Mouse (Mus musculus): ENCODE data around the gene Map10. TPM values are rescaled to one million over a fixed set of nuclear protein-coding genes. Genes with fewer than 3 reads are reported as not detected.

Map10 gene
- polyA plus RNA-seq, 1 experiment from 2014 or later, result 9.9 TPM

- H3K9ac ChIP-seq (replicated peaks), result no peak overlapping the region
- H3K27ac ChIP-seq (replicated peaks), result no peak overlapping the region
- WGBS, result 92% methylated on average over 6 of the region's 6 CpGs
- H3K4me2 ChIP-seq (replicated peaks), result no peak overlapping the region
- H3K4me3 ChIP-seq, result no peak overlapping the region
- H3K36me3 ChIP-seq, result no peaks in the 10 kb centered on the region
- H3K4me1 ChIP-seq, result peaks cover 1% of the 10 kb centered on the region
- 0 out of 2 replicates have a peak, but pooled peaks cover 5% of the 10 kb centered on the region for H3K9me3 ChIP-seq
- no peak for ATAC-seq (ENCODE audit: low FRiP score, low read depth)
- H3K27me3 ChIP-seq, result no peaks in the 10 kb centered on the region
Observed at GRCm38 (mm10) chr8:125695951-125696350, 26.3 kb downstream of the Map10 start.

- no peak overlapping the region for H3K4me3 ChIP-seq
- no peak overlapping the region for H3K27ac ChIP-seq (replicated peaks)
- H3K4me2 ChIP-seq (replicated peaks), result no peak overlapping the region
- H3K9me3 ChIP-seq, result 0 out of 2 replicates have a peak, but pooled peaks cover 5% of the 10 kb centered on the region
- no peak for ATAC-seq (ENCODE audit: low FRiP score, low read depth)
- H3K36me3 ChIP-seq, result no peaks in the 10 kb centered on the region
- H3K9ac ChIP-seq (replicated peaks), result no peak overlapping the region
- no peaks in the 10 kb centered on the region for H3K27me3 ChIP-seq
- WGBS, result 64% methylated on average over 6 of the region's 6 CpGs
- H3K4me1 ChIP-seq, result 0 out of 2 replicates have a peak, but pooled peaks cover 7% of the 10 kb centered on the region
Observed at GRCm38 (mm10) chr8:125699391-125700025, 29.9 kb downstream of the Map10 start.

- Histone ChIP-seq H3K9me3 (0 out of 2 replicates have a peak, but pooled peaks cover 5% of the 10 kb centered on the region), H3K4me1 (0 out of 2 replicates have a peak, but pooled peaks cover 7% of the 10 kb centered on the region), H3K4me3 (no peak overlapping the region), H3K27me3 (no peaks in the 10 kb centered on the region), H3K9ac (replicated peaks) (no peak overlapping the region), H3K4me2 (replicated peaks) (no peak overlapping the region), H3K36me3 (no peaks in the 10 kb centered on the region), H3K27ac (replicated peaks) (no peak overlapping the region)
- 83% methylated on average over 7 of the region's 7 CpGs for WGBS
- no peak for ATAC-seq (ENCODE audit: low FRiP score, low read depth)
Observed at GRCm38 (mm10) chr8:125700407-125700806, 30.8 kb downstream of the Map10 start.

GRCm38 (mm10) chr8:125702868-125703473 lies 33.4 kb downstream of the Map10 start:
- H3K4me2 ChIP-seq (replicated peaks), result no peak overlapping the region
- H3K9me3 ChIP-seq, result 0 out of 2 replicates have a peak, but pooled peaks cover 5% of the 10 kb centered on the region
- no peaks in the 10 kb centered on the region for H3K27me3 ChIP-seq
- no peak for ATAC-seq (ENCODE audit: low FRiP score, low read depth)
- no peak overlapping the region for H3K27ac ChIP-seq (replicated peaks)
- WGBS, result 76% methylated on average over 15 of the region's 15 CpGs
- 0 out of 2 replicates have a peak, but pooled peaks cover 7% of the 10 kb centered on the region for H3K4me1 ChIP-seq
- H3K4me3 ChIP-seq, result no peak overlapping the region
- no peak overlapping the region for H3K9ac ChIP-seq (replicated peaks)
- no peaks in the 10 kb centered on the region for H3K36me3 ChIP-seq

- 96% methylated on average over 6 of the region's 6 CpGs for WGBS
- Histone ChIP-seq H3K27me3 (no peaks in the 10 kb centered on the region), H3K27ac (replicated peaks) (no peak overlapping the region), H3K9ac (replicated peaks) (no peak overlapping the region), H3K36me3 (no peaks in the 10 kb centered on the region), H3K4me3 (no peak overlapping the region), H3K9me3 (no peaks in the 10 kb centered on the region), H3K4me1 (0 out of 2 replicates have a peak, but pooled peaks cover 7% of the 10 kb centered on the region), H3K4me2 (replicated peaks) (no peak overlapping the region)
- ATAC-seq (ENCODE audit: low FRiP score, low read depth), result no peak
Observed at GRCm38 (mm10) chr8:125704434-125704833, 34.8 kb downstream of the Map10 start.

- 91% methylated on average over 7 of the region's 7 CpGs for WGBS
- H3K27me3 ChIP-seq, result no peaks in the 10 kb centered on the region
- ATAC-seq (ENCODE audit: low FRiP score, low read depth), result no peak
- no peaks in the 10 kb centered on the region for H3K36me3 ChIP-seq
- H3K4me1 ChIP-seq, result 0 out of 2 replicates have a peak, but pooled peaks cover 7% of the 10 kb centered on the region
- H3K4me2 ChIP-seq (replicated peaks), result no peak overlapping the region
- no peak overlapping the region for H3K4me3 ChIP-seq
- H3K9me3 ChIP-seq, result no peaks in the 10 kb centered on the region
- no peak overlapping the region for H3K9ac ChIP-seq (replicated peaks)
- no peak overlapping the region for H3K27ac ChIP-seq (replicated peaks)
Observed at GRCm38 (mm10) chr8:125705816-125706215, 36.2 kb downstream of the Map10 start.

GRCm38 (mm10) chr8:125709171-125709570 lies 39.6 kb downstream of the Map10 start:
- no peak for ATAC-seq (ENCODE audit: low FRiP score, low read depth)

GRCm38 (mm10) chr8:125711514-125711913 lies 41.9 kb downstream of the Map10 start:
- H3K4me3 ChIP-seq, result no peak overlapping the region
- H3K4me2 ChIP-seq (replicated peaks), result no peak overlapping the region
- no peak for ATAC-seq (ENCODE audit: low FRiP score, low read depth)
- 83% methylated on average over 5 of the region's 5 CpGs for WGBS
- no peak overlapping the region for H3K27ac ChIP-seq (replicated peaks)
- no peaks in the 10 kb centered on the region for H3K9me3 ChIP-seq
- H3K4me1 ChIP-seq, result no peaks in the 10 kb centered on the region
- H3K27me3 ChIP-seq, result no peaks in the 10 kb centered on the region
- H3K36me3 ChIP-seq, result no peaks in the 10 kb centered on the region
- H3K9ac ChIP-seq (replicated peaks), result no peak overlapping the region

More at GRCm38 (mm10) chr8:125709171-125709570, 39.6 kb downstream of the Map10 start:
- H3K4me3 ChIP-seq, result no peak overlapping the region
- no peaks in the 10 kb centered on the region for H3K27me3 ChIP-seq
- 95% methylated on average over 5 of the region's 5 CpGs for WGBS
- H3K4me1 ChIP-seq, result no peaks in the 10 kb centered on the region
- no peaks in the 10 kb centered on the region for H3K9me3 ChIP-seq
- no peak overlapping the region for H3K9ac ChIP-seq (replicated peaks)
- no peaks in the 10 kb centered on the region for H3K36me3 ChIP-seq
- H3K27ac ChIP-seq (replicated peaks), result no peak overlapping the region
- no peak overlapping the region for H3K4me2 ChIP-seq (replicated peaks)

- H3K9me3 ChIP-seq, result no peaks in the 10 kb centered on the region
- H3K36me3 ChIP-seq, result no peaks in the 10 kb centered on the region
- H3K4me1 ChIP-seq, result peaks cover 5% of the 10 kb centered on the region; the same call in 1 of the 2 replicates
- no peak overlapping the region for H3K4me3 ChIP-seq
- WGBS, result 61% methylated on average over 4 of the region's 4 CpGs
- H3K27ac ChIP-seq (replicated peaks), result peak overlapping the region; percentile 20; the same call in 1 of the 2 replicates
- no peak for ATAC-seq (ENCODE audit: low FRiP score, low read depth)
- no peaks in the 10 kb centered on the region for H3K27me3 ChIP-seq
- no peak overlapping the region for H3K9ac ChIP-seq (replicated peaks)
- H3K4me2 ChIP-seq (replicated peaks), result no peak overlapping the region
Observed at GRCm38 (mm10) chr8:125716211-125716610, 46.6 kb downstream of the Map10 start.

GRCm38 (mm10) chr8:125716613-125717012 lies 47.0 kb downstream of the Map10 start:
- 0 out of 2 replicates have a peak, but pooled peaks have one; percentile 19 for ATAC-seq (ENCODE audit: low FRiP score, low read depth)
- H3K27me3 ChIP-seq, result no peaks in the 10 kb centered on the region
- H3K4me2 ChIP-seq (replicated peaks), result no peak overlapping the region
- H3K9me3 ChIP-seq, result no peaks in the 10 kb centered on the region
- 41% methylated on average over 7 of the region's 7 CpGs for WGBS
- H3K9ac ChIP-seq (replicated peaks), result no peak overlapping the region
- H3K36me3 ChIP-seq, result no peaks in the 10 kb centered on the region
- H3K27ac ChIP-seq (replicated peaks), result peak overlapping the region; percentile 20; the same call in 1 of the 2 replicates
- peaks cover 5% of the 10 kb centered on the region; the same call in 1 of the 2 replicates for H3K4me1 ChIP-seq
- H3K4me3 ChIP-seq, result no peak overlapping the region

- ATAC-seq (ENCODE audit: low FRiP score, low read depth), result no peak
Observed at GRCm38 (mm10) chr8:125718914-125719313, 49.3 kb downstream of the Map10 start.

GRCm38 (mm10) chr8:125722675-125723074 lies 53.1 kb downstream of the Map10 start:
- Histone ChIP-seq H3K9me3 (no peaks in the 10 kb centered on the region), H3K9ac (replicated peaks) (no peak overlapping the region), H3K4me2 (replicated peaks) (no peak overlapping the region), H3K27ac (replicated peaks) (no peak overlapping the region), H3K4me1 (no peaks in the 10 kb centered on the region), H3K27me3 (no peaks in the 10 kb centered on the region; the same call in 1 of the 2 replicates), H3K4me3 (no peak overlapping the region), H3K36me3 (no peaks in the 10 kb centered on the region)
- whole genome bisulfite sequencing, result 90% methylated on average over 7 of the region's 7 CpGs
- no peak for ATAC-seq (ENCODE audit: low FRiP score, low read depth)

More at GRCm38 (mm10) chr8:125718914-125719313, 49.3 kb downstream of the Map10 start:
- H3K4me3 ChIP-seq, result no peak overlapping the region
- H3K27me3 ChIP-seq, result no peaks in the 10 kb centered on the region; the same call in 1 of the 2 replicates
- no peak overlapping the region for H3K9ac ChIP-seq (replicated peaks)
- WGBS, result 65% methylated on average over 4 of the region's 4 CpGs
- no peak overlapping the region for H3K4me2 ChIP-seq (replicated peaks)
- no peak overlapping the region for H3K27ac ChIP-seq (replicated peaks)
- H3K9me3 ChIP-seq, result no peaks in the 10 kb centered on the region
- peaks cover 5% of the 10 kb centered on the region; the same call in 1 of the 2 replicates for H3K4me1 ChIP-seq
- H3K36me3 ChIP-seq, result no peaks in the 10 kb centered on the region
